Comparison of ENCODE assay signal across 12 mouse cellular contexts in genomic region chr11:115543571-115543970, GRCm38 (mm10).
"Had no signal": no experiment of that assay in that cellular context is flagged by ENCODE, and none has a peak within 500 bp of the region (broad histone marks: within the 10 kb centered on the region; RNA-seq: fewer than 3 reads in every experiment).

No protein-coding gene starts in this region.

- H3K27ac ChIP-seq: left cerebral cortex, adult 2 months; liver, embryonic 13.5 days; midbrain, embryonic 10.5 days; midbrain, embryonic 13.5 days had no signal

- ATAC-seq: midbrain, embryonic 13.5 days; midbrain, embryonic 16.5 days had no signal

- H3K4me1 ChIP-seq: megakaryocyte, embryonic 14.5 days; midbrain, embryonic 10.5 days; midbrain, embryonic 13.5 days had no signal

- H3K4me3 ChIP-seq: left cerebral cortex, adult 2 months; liver, embryonic 13.5 days; megakaryocyte, embryonic 14.5 days; midbrain, embryonic 10.5 days; midbrain, embryonic 13.5 days had no signal

- DNase-seq: kidney, adult 18-20 months; kidney, adult 9 months; kidney, postnatal 25 days; layer of hippocampus, postnatal 36 days; liver, embryonic 13.5 days; thymus, adult 18-20 months; thymus, postnatal 36 days had no signal

- H3K9ac ChIP-seq: liver, embryonic 13.5 days; midbrain, embryonic 13.5 days had no signal

- H3K9me3 ChIP-seq: liver, embryonic 13.5 days; megakaryocyte, embryonic 14.5 days; midbrain, embryonic 10.5 days; midbrain, embryonic 13.5 days had no signal

- H3K4me2 ChIP-seq: liver, embryonic 13.5 days; midbrain, embryonic 13.5 days had no signal

- H3K36me3 ChIP-seq: liver, embryonic 13.5 days; midbrain, embryonic 10.5 days; midbrain, embryonic 13.5 days had no signal
